Mouse (Mus musculus) neural tube, embryonic 13.5 days (tissue): ENCODE measurements at regions not wholly inside any gene's neighbourhood (a gene's known extent, or its start where the extent isn't known, plus 50 kb on each side); places are given as distances from the start of the nearest gene placed in this dataset.

Experiments used
- ATAC-seq: fragments of 200-750 bp; cut with Nextera tagmentation; 2 replicates; pipeline ENCODE4 v1.8.0; 2017; ENCODE audit warnings: low read depth, mild to moderate bottlenecking, moderate TSS enrichment, moderate library complexity
- H3K27ac ChIP-seq: fragments of 300-500 bp; sonication (generic); replicated peaks from 2 replicates; pipeline ENCODE4 v1.5.1; 2015; ENCODE audit warnings: moderate library complexity, mild to moderate bottlenecking, inconsistent platforms
- H3K27me3 ChIP-seq: fragments of 300-500 bp; sonication (generic); 2 replicates; pipeline ENCODE4 v1.6.1; 2015; ENCODE audit warnings: mild to moderate bottlenecking, inconsistent platforms
- H3K36me3 ChIP-seq: fragments of 300-500 bp; sonication (generic); 2 replicates; pipeline ENCODE4 v1.6.1; 2015; ENCODE audit warnings: mild to moderate bottlenecking, inconsistent platforms
- H3K4me1 ChIP-seq: fragments of 300-500 bp; sonication (generic); replicated peaks from 2 replicates; pipeline ENCODE4 v1.6.1; 2015; ENCODE audit warnings: inconsistent platforms
- H3K4me2 ChIP-seq: fragments of 300-500 bp; sonication (generic); 2 replicates; pipeline ENCODE4 v1.6.1; 2015; ENCODE audit warnings: inconsistent platforms, mild to moderate bottlenecking, moderate library complexity
- H3K4me3 ChIP-seq: fragments of 300-500 bp; sonication (generic); 2 replicates; pipeline ENCODE4 v1.5.1; 2015; ENCODE audit warnings: mild to moderate bottlenecking, inconsistent platforms
- H3K9ac ChIP-seq: fragments of 300-500 bp; sonication (generic); 2 replicates; pipeline ENCODE4 v1.6.1; 2015; ENCODE audit warnings: moderate library complexity, mild to moderate bottlenecking, inconsistent platforms
- H3K9me3 ChIP-seq: fragments of 300-500 bp; sonication (generic); 2 replicates; pipeline ENCODE4 v1.6.1; 2016; ENCODE audit warnings: inconsistent platforms
- WGBS: fragments of 180-500 bp; shearing (Covaris S2); methylation state at CpG from one replicate; pipeline ENCODE4 v1.1.7; 2015; 5-methylcytosine and 5-hydroxymethylcytosine counted together

- Histone ChIP-seq H3K4me3 (no peak overlapping the region), H3K27ac (no peak overlapping the region), H3K36me3 (no peaks in the 10 kb centered on the region), H3K27me3 (no peaks in the 10 kb centered on the region), H3K4me1 (no peaks in the 10 kb centered on the region), H3K4me2 (no peak overlapping the region), H3K9ac (no peak overlapping the region), H3K9me3 (no peaks in the 10 kb centered on the region)
- WGBS = 91% methylated on average over 5 of the region's 5 CpGs
- no peak for ATAC-seq
These were observed 306.4 kb upstream of the Pitrm1 start for GRCm38 (mm10) chr13:6241472-6242123.

DNA sequence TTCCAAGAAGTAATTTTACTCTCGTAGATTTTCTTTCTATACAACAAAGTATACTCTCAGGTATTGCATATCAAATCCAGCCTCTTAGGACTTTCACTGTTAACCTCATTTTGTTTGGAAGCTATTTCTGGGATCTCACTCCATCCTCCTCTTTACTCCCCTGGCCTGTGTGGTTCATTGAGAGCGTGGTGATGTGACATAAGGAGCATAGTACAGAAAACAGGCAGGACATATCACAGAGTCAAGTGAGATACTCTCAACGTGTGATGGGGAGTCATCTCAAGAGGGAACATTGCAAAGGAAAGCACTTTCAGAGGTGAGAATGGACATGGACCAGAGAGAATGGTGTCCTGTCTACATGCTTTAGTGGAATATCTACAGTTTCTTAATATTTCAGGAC, 297.8 kb upstream of the Pitrm1 start:
- WGBS = 90% methylated on average over 3 of the region's 3 CpGs
- no peak for ATAC-seq
- Histone ChIP-seq H3K9me3 (no peaks in the 10 kb centered on the region), H3K4me3 (no peak overlapping the region), H3K27me3 (no peaks in the 10 kb centered on the region), H3K9ac (no peak overlapping the region), H3K27ac (no peak overlapping the region), H3K4me2 (no peak overlapping the region), H3K4me1 (no peaks in the 10 kb centered on the region), H3K36me3 (no peaks in the 10 kb centered on the region)

DNA sequence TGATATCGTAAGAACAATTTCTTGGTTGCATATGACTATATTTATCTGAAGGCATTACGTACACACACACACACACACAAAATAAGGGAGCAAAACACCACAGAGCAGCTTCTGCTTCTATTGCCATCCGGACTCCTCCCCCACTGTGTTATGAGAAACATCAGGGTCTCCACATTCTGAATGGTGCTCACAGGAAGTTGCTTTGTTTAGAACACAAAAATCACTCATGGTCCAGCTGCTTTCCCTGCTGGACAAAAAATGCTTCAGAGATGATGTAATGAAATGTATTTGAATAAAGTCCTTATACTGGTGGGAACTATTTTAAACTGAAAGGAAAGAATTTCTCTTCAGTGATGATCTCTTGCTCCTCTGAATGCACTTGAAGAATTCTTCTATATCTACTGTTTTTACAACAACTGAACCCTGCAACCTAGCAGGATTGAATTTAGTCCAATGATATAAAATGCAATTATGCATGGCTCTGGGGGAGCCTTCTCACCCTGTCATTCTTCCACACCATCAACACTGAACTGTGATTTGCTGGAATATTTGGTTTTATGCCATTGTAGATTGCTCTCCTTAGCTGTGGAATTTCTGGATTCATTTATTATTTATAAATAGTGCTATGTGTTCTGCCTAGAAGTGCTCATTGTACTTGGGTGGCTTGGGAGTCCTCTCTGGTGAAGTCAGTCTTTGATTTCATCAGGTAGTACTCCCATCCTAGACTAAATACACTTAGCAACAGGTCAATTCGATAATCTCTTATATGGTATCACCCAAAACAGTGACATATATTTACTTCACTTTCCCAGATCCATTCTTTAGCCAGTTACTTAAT, 296.7 kb upstream of the Pitrm1 start:
- Histone ChIP-seq H3K27ac (no peak overlapping the region), H3K27me3 (no peaks in the 10 kb centered on the region), H3K4me3 (no peak overlapping the region), H3K9ac (no peak overlapping the region), H3K36me3 (no peaks in the 10 kb centered on the region), H3K4me1 (no peaks in the 10 kb centered on the region), H3K9me3 (no peaks in the 10 kb centered on the region), H3K4me2 (no peak overlapping the region)
- ATAC-seq = no peak
- 62% methylated on average over 4 of the region's 4 CpGs for WGBS

GRCm38 (mm10) chr13:6252100-6252499, 295.8 kb upstream of the Pitrm1 start:
- no peaks in the 10 kb centered on the region for H3K27me3 ChIP-seq
- ATAC-seq = no peak
- no peaks in the 10 kb centered on the region for H3K36me3 ChIP-seq
- 89% methylated on average over 3 of the region's 3 CpGs for WGBS
- H3K4me3 ChIP-seq = no peak overlapping the region
- H3K4me2 ChIP-seq = no peak overlapping the region
- H3K9me3 ChIP-seq = no peaks in the 10 kb centered on the region
- H3K9ac ChIP-seq = no peak overlapping the region
- H3K4me1 ChIP-seq = no peaks in the 10 kb centered on the region
- H3K27ac ChIP-seq = no peak overlapping the region

- Histone ChIP-seq H3K4me1 (no peaks in the 10 kb centered on the region), H3K9me3 (no peaks in the 10 kb centered on the region), H3K4me3 (no peak overlapping the region), H3K27me3 (no peaks in the 10 kb centered on the region), H3K36me3 (no peaks in the 10 kb centered on the region), H3K9ac (no peak overlapping the region), H3K4me2 (no peak overlapping the region), H3K27ac (no peak overlapping the region)
- ATAC-seq = no peak
- 90% methylated on average over 5 of the region's 5 CpGs for WGBS
These were observed 292.6 kb upstream of the Pitrm1 start for GRCm38 (mm10) chr13:6255303-6255702.

- Histone ChIP-seq H3K27ac (no peak overlapping the region), H3K9ac (no peak overlapping the region), H3K27me3 (no peaks in the 10 kb centered on the region), H3K9me3 (no peaks in the 10 kb centered on the region), H3K36me3 (no peaks in the 10 kb centered on the region), H3K4me3 (no peak overlapping the region), H3K4me2 (no peak overlapping the region), H3K4me1 (no peaks in the 10 kb centered on the region)
- ATAC-seq = no peak
These were observed 292.0 kb upstream of the Pitrm1 start for GRCm38 (mm10) chr13:6255728-6256496.

- H3K4me3 ChIP-seq = no peak overlapping the region
- 79% methylated on average over 1 of the region's 1 CpGs for WGBS
- no peak overlapping the region for H3K9ac ChIP-seq
- no peaks in the 10 kb centered on the region for H3K4me1 ChIP-seq
- H3K36me3 ChIP-seq = no peaks in the 10 kb centered on the region
- no peaks in the 10 kb centered on the region for H3K27me3 ChIP-seq
- no peak overlapping the region for H3K4me2 ChIP-seq
- no peak for ATAC-seq
- H3K9me3 ChIP-seq = no peaks in the 10 kb centered on the region
- H3K27ac ChIP-seq = no peak overlapping the region
These were observed 289.5 kb upstream of the Pitrm1 start for GRCm38 (mm10) chr13:6258456-6258855.

DNA sequence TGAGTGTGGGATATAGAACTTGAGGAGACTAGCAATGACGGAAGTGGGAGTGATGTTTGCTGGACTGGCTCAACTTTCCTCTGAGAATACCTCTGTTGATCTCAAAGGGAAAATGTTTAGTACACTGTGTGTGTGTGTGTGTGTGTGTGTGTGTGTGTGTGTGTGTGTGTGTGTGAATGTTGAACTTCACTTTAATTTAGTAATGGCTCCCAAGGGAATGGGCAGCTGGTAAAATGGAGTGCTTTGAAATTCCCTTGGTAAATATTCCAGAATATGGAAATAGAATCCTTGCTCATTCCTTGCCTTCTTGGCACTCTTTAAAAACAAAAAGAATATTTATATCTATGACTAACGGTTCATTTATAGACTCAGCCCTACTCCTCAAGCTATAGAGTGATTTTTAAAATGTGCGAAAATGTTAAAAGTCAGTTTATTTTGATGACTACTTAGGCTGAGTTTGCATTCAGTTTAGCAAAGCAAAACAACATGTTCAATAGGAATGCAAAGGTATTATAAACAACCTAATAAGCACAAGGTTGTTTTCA, 287.6 kb upstream of the Pitrm1 start:
- no peak for ATAC-seq
- Histone ChIP-seq H3K27me3 (no peaks in the 10 kb centered on the region), H3K4me2 (no peak overlapping the region), H3K9me3 (no peaks in the 10 kb centered on the region), H3K36me3 (no peaks in the 10 kb centered on the region), H3K9ac (no peak overlapping the region), H3K27ac (no peak overlapping the region), H3K4me3 (no peak overlapping the region), H3K4me1 (no peaks in the 10 kb centered on the region)
- WGBS = 88% methylated on average over 3 of the region's 3 CpGs

GRCm38 (mm10) chr13:6261458-6261857, 286.5 kb upstream of the Pitrm1 start:
- WGBS = 94% methylated on average over 4 of the region's 4 CpGs
- Histone ChIP-seq H3K9ac (no peak overlapping the region), H3K27ac (no peak overlapping the region), H3K4me1 (no peaks in the 10 kb centered on the region), H3K4me3 (no peak overlapping the region), H3K36me3 (no peaks in the 10 kb centered on the region), H3K27me3 (no peaks in the 10 kb centered on the region), H3K4me2 (no peak overlapping the region), H3K9me3 (no peaks in the 10 kb centered on the region)
- ATAC-seq = no peak

- no peak overlapping the region for H3K9ac ChIP-seq
- 92% methylated on average over 1 of the region's 1 CpGs for WGBS
- H3K27ac ChIP-seq = no peak overlapping the region
- H3K4me3 ChIP-seq = no peak overlapping the region
- ATAC-seq = no peak
- H3K4me2 ChIP-seq = no peak overlapping the region
- H3K36me3 ChIP-seq = no peaks in the 10 kb centered on the region
- no peaks in the 10 kb centered on the region for H3K9me3 ChIP-seq
- H3K4me1 ChIP-seq = no peaks in the 10 kb centered on the region
- no peaks in the 10 kb centered on the region for H3K27me3 ChIP-seq
These were observed 277.4 kb upstream of the Pitrm1 start for GRCm38 (mm10) chr13:6270546-6270945.

GRCm38 (mm10) chr13:6272932-6273331, 275.0 kb upstream of the Pitrm1 start:
- H3K4me2 ChIP-seq = no peak overlapping the region
- no peak overlapping the region for H3K4me3 ChIP-seq
- WGBS = 82% methylated on average over 1 of the region's 1 CpGs
- no peaks in the 10 kb centered on the region for H3K9me3 ChIP-seq
- H3K4me1 ChIP-seq = no peaks in the 10 kb centered on the region
- H3K27ac ChIP-seq = no peak overlapping the region
- no peaks in the 10 kb centered on the region for H3K36me3 ChIP-seq
- no peaks in the 10 kb centered on the region for H3K27me3 ChIP-seq
- no peak for ATAC-seq
- H3K9ac ChIP-seq = no peak overlapping the region

DNA sequence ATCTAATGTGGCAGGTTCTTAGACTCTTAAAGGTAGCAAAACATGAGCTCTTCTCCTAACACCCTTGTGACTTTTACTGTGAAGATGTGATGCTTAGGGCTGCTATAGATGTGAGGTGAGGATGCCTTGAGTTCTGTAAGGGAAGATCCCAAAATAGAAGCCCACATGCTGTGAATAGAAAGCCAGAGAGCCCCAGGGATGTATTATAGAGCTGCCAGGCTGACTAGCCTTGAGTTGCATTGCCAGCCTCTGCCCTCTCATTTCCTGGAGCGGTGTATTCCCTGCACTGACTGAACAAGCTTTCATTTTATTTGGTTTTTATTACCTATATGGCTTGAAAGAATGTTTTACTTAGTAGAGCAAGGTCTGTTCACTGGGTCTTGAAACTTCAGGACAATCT, 267.9 kb upstream of the Pitrm1 start:
- WGBS = 82% methylated on average over 1 of the region's 1 CpGs
- Histone ChIP-seq H3K27me3 (no peaks in the 10 kb centered on the region), H3K4me2 (no peak overlapping the region), H3K9ac (no peak overlapping the region), H3K27ac (no peak overlapping the region), H3K4me3 (no peak overlapping the region), H3K36me3 (no peaks in the 10 kb centered on the region), H3K4me1 (no peaks in the 10 kb centered on the region), H3K9me3 (no peaks in the 10 kb centered on the region)
- no peak for ATAC-seq
